Mouse (Mus musculus) right cerebral cortex, postnatal 25 days (tissue): ENCODE measurements around the gene Col18a1.

Experiments
- DNase-seq: peaks from one replicate; pipeline ENCODE4 v3.0.0; 2022

The Col18a1 gene

DNA sequence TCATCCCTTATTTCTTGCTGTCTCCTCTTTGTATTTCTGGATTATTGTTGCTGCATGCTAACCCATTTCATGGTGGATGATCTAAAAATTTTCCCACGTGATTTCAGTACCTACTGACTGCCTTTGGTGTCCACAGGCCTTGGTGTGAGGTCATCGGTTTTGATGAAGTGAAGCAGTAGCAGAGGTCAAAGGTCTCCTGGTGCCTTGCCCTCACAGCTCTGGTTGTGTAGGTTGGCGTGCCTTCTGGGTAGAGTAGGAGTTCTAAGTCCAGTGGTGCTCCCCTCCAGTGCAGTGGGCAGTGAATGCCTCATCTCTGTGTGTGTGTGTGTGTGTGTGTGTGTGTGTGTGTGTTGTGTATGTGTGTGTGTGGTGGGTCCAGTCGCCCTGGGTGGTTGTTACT, 118.2 kb downstream of the Col18a1 start:
- no peak for DNase-seq

DNA sequence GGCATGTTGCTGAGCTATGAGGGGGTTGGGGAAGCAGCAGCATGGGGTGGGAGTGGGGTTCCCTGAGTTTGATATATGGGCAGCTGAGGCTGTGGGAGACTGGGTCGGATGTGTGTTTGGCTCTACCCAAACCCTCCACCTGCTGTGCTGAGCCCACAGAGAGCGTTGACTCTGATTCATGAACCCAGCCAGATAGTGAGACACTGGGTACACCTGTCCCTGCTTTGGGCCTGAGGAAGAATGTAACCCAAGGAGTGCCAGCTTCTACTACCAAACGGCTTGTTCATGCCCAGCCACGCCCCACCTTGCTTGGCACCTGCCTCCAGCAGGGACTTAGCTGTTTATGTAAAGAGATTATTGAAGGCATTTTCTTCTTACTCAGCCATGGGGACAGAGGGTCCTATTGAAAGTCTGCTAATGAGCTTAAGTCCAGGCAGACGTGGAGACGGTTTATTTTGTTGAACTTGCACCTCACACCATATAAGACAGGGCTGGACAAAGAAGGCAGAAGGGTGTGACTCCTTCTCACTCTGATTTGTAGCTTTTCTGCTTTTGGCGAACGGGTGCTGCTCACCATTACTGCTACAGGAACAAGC, 127.7 kb downstream of the Col18a1 start:
- DNase-seq = no peak

DNA sequence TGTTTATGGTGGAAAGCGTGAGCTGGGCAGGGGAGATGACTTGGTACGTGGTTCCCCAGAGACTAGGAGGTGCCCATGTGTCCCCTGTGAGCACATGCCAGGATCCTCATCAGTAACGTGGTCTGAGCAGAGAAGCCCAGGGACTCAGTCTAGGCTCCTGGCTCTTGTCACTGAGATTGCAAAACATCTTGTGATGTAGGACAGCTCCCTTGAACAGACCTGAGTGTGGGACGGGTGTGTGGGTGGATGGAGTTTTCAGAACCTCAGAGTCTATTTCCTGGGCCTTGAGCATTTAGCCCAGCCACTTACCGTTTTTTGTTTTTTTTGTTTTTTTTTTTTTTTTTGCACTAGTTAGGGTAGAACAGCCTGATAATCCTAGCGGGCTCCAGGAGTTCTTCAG, 130.9 kb downstream of the Col18a1 start:
- DNase-seq = peak; percentile 79

- peak; percentile 60 for DNase-seq
These were observed 132.9 kb downstream of the Col18a1 start for GRCm38 (mm10) chr10:77033323-77034025.

DNA sequence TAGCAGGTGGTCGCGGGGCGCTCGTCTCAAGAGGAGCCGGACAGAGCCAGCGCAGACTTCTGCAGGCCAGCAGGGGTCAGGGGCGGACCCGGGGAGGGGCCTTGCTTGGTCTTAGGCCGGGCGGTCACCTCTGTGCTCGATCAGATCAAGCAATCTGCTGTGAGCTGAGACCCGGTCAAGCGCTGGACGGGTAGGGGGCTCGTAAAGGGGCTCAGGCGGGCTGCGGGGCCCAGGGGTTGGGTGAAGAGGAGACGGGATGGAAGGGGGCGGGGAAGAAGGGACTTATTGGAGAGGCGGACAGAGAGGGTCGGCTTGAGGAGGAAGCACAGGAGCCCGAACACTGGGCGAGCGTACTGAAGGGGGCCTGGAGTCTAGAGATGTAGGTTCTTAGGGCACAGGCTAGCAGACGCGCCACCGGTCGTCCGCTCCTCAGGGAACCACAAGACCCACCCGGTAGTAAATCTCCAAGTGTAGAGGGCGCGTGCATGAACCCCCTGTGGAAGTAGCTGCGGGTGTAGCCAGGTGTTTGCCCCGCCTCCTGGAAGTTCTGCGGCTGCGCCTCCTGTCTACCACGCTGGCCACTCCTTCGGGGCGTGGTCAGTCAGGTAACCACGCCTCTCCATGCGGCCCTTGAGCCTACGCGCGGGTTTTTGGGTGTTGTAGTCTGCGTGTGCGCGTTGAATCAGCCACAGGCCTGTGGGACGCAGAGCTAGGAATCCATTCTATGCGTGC, 133.6 kb downstream of the Col18a1 start:
- peak; percentile 95 for DNase-seq

GRCm38 (mm10) chr10:77031768-77032375, 134.5 kb downstream of the Col18a1 start, which contains the start of gene Slc19a1:
Slc19a1 (plus strand) TSS chr10:77032241.
- no peak for DNase-seq

DNA sequence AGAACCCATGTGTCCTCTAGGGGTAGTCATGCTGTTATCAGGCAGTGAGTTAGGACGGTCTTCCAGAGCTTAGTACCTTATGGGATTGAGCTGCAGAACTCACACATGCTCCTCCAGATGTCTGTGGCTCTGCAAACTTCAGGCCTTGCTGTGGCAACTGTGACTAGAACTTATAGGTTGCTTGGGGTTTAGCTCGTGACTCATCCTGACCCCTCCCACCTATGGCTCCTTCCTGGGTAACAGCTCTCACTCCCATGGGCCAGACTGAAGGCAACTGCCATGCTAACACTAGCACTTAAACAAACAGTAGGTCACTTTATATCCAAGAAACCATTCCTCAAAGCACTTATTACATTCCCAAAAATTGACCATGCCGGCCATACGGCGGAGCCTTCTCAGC, 135.7 kb downstream of the Col18a1 start:
- DNase-seq = no peak

DNA sequence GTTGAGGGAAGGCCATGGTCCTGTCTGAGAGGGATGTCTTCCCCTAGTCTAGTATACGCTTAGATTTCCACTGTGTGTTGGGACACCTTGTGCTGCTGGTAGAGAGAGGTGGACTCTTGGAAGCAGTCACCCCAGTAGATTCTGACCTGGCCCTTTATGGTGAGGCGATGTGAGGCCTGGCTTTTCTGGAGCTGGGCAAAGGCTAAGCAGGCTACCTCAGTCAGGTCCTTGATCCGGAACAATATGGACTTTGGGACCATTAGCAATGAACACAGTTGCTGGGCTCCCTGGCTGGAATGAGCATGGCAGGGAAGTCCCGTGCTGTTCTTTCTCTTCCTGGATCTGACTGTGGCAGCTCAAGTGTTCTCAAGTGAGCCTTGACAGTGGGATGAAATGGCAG, 136.6 kb downstream of the Col18a1 start:
- no peak for DNase-seq

GRCm38 (mm10) chr10:77028782-77029296, 137.5 kb downstream of the Col18a1 start:
- DNase-seq = no peak

DNA sequence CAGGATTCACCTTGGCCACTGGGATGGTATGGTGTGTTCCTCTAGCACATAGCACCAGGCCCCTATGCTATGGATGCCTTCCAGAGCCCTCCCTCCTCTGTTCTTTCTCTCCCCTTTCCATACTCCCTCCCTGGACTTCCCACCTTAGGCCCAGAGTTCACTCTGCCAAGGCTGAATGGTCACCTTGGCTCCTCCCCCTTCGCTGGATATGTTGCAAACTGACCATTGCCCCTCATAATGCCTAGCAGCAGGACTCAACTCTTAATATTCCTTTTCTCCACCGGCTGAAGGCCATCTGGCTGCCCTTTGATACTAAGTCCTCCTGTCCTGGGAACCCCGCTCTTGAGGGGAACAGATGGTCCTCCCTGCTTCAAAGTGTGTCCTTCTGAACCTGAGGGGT, 139.4 kb downstream of the Col18a1 start:
- no peak for DNase-seq

GRCm38 (mm10) chr10:77024231-77024630, 142.1 kb downstream of the Col18a1 start:
- no peak for DNase-seq

- no peak for DNase-seq
These were observed 143.8 kb downstream of the Col18a1 start for GRCm38 (mm10) chr10:77022301-77023130.

GRCm38 (mm10) chr10:77021399-77022052, 144.8 kb downstream of the Col18a1 start:
- DNase-seq = peak; percentile 74

GRCm38 (mm10) chr10:77017662-77018061, 148.7 kb downstream of the Col18a1 start:
- no peak for DNase-seq

DNA sequence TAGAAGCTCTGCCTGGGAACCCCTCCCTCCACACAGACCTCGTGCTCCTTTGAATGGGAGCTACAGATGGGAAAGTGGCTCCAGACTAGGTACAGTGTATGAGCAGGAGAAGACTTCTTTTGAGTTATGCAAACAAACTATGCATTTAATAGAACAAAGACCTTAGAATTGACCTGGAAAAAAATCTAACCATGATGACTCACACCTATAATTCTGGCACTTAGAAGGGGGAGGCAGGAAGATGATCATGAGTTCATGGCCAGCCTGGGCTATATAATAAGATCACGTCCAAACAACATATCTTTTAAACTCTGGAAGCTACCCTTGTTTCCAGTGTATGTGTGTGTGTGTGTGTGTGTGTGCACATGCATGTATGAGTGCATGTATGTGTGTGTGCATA, 149.3 kb downstream of the Col18a1 start:
- no peak for DNase-seq

- no peak for DNase-seq
These were observed 149.8 kb downstream of the Col18a1 start for GRCm38 (mm10) chr10:77016499-77016898.

- no peak for DNase-seq
These were observed 150.3 kb downstream of the Col18a1 start for GRCm38 (mm10) chr10:77016080-77016479.

DNA sequence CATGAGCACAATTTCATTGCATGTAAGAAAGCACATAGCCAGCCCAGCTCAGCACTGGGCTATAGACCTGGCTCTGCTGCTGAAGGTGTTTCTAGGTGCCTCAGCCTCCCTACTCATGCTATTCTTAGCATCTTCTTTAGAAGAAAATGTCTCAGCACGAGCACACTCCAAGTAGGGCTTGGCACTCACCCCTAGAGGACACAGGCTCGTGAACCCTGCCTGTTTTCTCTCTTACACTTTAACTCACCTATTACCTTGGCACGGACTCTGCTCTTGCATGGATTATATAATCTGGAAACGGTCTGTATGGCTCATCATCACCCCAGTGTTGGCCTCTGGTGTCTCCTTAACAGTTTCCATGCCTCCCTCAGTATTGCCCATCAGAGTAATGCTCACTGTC, 154.7 kb downstream of the Col18a1 start:
- DNase-seq = no peak

GRCm38 (mm10) chr10:77008698-77009097, 157.7 kb downstream of the Col18a1 start:
- no peak for DNase-seq

GRCm38 (mm10) chr10:77008109-77008561, 158.2 kb downstream of the Col18a1 start:
- DNase-seq = peak; percentile 27

DNA sequence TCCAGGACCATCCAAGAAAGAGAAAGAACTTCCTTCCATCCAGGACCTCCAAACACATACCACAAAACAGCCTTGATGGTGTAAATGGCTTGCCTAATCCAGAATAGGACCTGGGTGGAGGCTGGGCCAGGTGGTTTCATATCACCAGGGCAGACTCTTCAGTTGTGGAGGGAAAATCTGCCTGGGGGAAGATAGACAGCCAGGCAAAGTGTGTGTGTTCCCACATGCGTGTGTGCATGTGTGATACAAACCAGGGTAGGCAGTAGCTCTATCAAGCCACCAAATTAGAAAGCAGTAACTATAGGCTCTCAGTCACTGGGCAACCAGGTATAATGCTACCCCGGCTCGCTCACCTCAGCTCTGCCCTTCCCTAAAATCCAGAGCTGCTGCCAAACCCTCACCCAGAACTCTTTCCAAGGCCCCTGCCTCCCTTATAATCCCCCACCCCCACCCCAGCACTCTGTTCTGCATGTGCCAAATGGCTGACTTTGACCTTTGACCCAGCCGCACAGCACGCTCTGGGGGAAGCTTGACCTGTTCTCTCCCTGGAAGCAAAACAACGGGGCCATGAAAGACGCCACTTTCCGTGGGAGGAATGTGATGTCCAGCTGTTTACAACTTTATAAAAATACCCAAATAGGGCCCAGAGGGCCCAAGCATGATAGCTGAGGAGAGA, 158.8 kb downstream of the Col18a1 start:
- DNase-seq = no peak
